Mouse (Mus musculus) hindbrain, embryonic 16.5 days (tissue): ENCODE data around the gene Morc1. TPM values are rescaled to one million over a fixed set of nuclear protein-coding genes. Genes with fewer than 3 reads are reported as not detected.

ENCODE experiments used
- ATAC-seq: fragments of 200-750 bp; cut with Nextera tagmentation; 2 replicates; pipeline ENCODE4 v1.8.0; 2017; ENCODE audit warnings: moderate TSS enrichment, moderate library complexity
- H3K27ac ChIP-seq: fragments of 300-500 bp; sonication (generic); 2 replicates; pipeline ENCODE4 v1.5.1; 2014; ENCODE audit warnings: low read depth, mild to moderate bottlenecking, control low read depth, low read length, moderate library complexity
- H3K27me3 ChIP-seq: fragments of 300-500 bp; sonication (generic); replicated peaks from 2 replicates; pipeline ENCODE4 v1.6.1; 2014; ENCODE audit warnings: low read length; ENCODE audit not compliant: control insufficient read depth, insufficient read depth
- H3K36me3 ChIP-seq: fragments of 300-500 bp; sonication (generic); 2 replicates; pipeline ENCODE4 v1.6.1; 2014; ENCODE audit warnings: mild to moderate bottlenecking, low read length, moderate library complexity, mixed read lengths; ENCODE audit not compliant: control insufficient read depth, insufficient read depth
- H3K4me1 ChIP-seq: fragments of 300-500 bp; sonication (generic); 2 replicates; pipeline ENCODE4 v1.6.1; 2014; ENCODE audit warnings: low read depth, low read length; ENCODE audit not compliant: control insufficient read depth, insufficient read depth
- H3K4me2 ChIP-seq: fragments of 300-500 bp; sonication (generic); 2 replicates; pipeline ENCODE4 v1.6.1; 2014; ENCODE audit warnings: mild to moderate bottlenecking, low read length, control low read depth, moderate library complexity
- H3K4me3 ChIP-seq: fragments of 300-500 bp; sonication (generic); 2 replicates; pipeline ENCODE4 v1.5.1; 2014; ENCODE audit warnings: mild to moderate bottlenecking, low read length, control low read depth, moderate library complexity
- H3K9ac ChIP-seq: fragments of 300-500 bp; sonication (generic); 2 replicates; pipeline ENCODE4 v1.6.1; 2014; ENCODE audit warnings: low read depth, mild to moderate bottlenecking, control low read depth, low read length, moderate library complexity
- H3K9me3 ChIP-seq: fragments of 300-500 bp; sonication (generic); 2 replicates; pipeline ENCODE4 v1.6.1; 2014; ENCODE audit warnings: mild to moderate bottlenecking, low read length, moderate library complexity; ENCODE audit not compliant: control insufficient read depth
- WGBS: fragments of 180-500 bp; shearing (Covaris S2); extraction: QIAGEN DNeasy Blood & Tissue Kit; methylation state at CpG from one replicate; pipeline ENCODE4 v1.1.7; 2014; 5-methylcytosine and 5-hydroxymethylcytosine counted together
- polyA plus RNA-seq: library from polyadenylated mRNA; unstranded; fragments of >200 nt; fragmentation: Nextera tagmentation; extraction: Ambion mirVana; gene quantifications from 2 replicates; pipeline ENCODE4 v1.2.1, GENCODE M21; 2015

The Morc1 gene
- polyA plus RNA-seq, 1 experiment from 2014 or later = 0.14 TPM

DNA sequence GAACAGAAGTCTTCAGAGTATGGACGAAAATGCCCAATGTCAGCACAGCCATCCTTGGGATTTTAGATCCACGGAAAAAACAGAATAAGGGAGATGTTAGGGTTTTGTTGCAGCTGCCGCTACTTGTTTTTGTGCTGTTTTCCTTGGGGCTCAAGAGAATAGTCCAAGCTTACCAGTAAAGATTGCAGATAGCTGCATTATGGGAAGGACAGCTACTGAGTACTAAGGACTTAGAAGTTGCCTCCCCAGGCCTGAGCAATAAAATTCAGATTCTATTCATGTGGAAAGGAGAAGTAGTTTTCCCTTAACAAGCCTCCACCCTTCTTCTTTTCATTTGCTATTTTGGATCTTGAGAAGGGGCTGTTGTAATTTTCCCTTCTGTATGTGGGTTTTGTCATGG is 177.2 kb downstream of the Morc1 start:
- Histone ChIP-seq H3K4me2 (no peak overlapping the region), H3K9me3 (no peaks in the 10 kb centered on the region), H3K36me3 (no peaks in the 10 kb centered on the region), H3K4me1 (no peaks in the 10 kb centered on the region), H3K9ac (no peak overlapping the region), H3K4me3 (no peak overlapping the region), H3K27me3 (no peaks in the 10 kb centered on the region), H3K27ac (no peak overlapping the region)
- ATAC-seq = no peak
- WGBS = 89% methylated on average over 3 of the region's 3 CpGs

DNA sequence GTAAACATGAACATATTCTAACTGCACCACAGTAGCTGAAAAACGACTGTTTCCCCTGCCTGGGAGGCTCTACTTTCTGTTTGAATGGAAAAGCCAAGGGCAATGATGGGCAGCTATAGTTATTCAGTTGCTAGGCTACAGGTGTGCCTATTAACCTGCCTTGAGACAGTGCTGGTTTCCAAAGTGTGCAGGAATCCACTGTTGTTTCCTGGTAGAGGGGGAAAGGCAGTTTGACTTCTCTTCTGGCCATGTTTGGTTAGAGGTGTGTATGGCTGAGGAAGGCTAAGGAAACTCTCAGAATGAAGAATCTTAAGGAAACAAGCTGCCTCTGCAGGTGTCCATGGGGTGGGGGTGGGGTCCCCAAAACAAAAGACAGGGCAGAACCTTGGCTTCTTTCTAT is 179.8 kb downstream of the Morc1 start:
- Histone ChIP-seq H3K27ac (no peak overlapping the region), H3K4me3 (no peak overlapping the region), H3K4me1 (no peaks in the 10 kb centered on the region), H3K36me3 (no peaks in the 10 kb centered on the region), H3K4me2 (no peak overlapping the region), H3K9me3 (no peaks in the 10 kb centered on the region), H3K27me3 (no peaks in the 10 kb centered on the region), H3K9ac (no peak overlapping the region)
- 74% methylated on average over 1 of the region's 1 CpGs for WGBS
- no peak for ATAC-seq

DNA sequence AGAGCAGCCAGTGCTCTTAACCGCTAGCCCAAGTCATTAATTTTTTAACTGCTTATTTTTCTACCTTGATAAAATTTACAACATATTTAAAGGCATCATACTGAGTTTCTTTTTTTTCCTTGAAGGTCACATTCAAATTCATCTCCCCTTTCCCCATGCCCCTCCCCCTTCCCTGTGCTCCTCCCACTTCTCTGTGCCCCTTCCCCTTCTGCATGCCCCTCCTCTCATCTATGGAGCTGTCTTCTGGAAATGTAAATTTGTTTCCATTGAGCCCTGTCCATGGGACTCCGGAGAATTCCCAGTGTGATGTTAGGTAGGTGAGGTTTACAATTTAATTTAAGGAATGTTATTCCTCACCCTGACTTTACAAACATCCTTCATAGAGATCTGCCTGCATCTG is 180.4 kb downstream of the Morc1 start:
- no peak overlapping the region for H3K4me2 ChIP-seq
- no peaks in the 10 kb centered on the region for H3K36me3 ChIP-seq
- H3K9ac ChIP-seq = no peak overlapping the region
- no peak for ATAC-seq
- no peak overlapping the region for H3K27ac ChIP-seq
- 96% methylated on average over 2 of the region's 2 CpGs for WGBS
- no peak overlapping the region for H3K4me3 ChIP-seq
- H3K27me3 ChIP-seq = no peaks in the 10 kb centered on the region
- H3K9me3 ChIP-seq = no peaks in the 10 kb centered on the region
- no peaks in the 10 kb centered on the region for H3K4me1 ChIP-seq

DNA sequence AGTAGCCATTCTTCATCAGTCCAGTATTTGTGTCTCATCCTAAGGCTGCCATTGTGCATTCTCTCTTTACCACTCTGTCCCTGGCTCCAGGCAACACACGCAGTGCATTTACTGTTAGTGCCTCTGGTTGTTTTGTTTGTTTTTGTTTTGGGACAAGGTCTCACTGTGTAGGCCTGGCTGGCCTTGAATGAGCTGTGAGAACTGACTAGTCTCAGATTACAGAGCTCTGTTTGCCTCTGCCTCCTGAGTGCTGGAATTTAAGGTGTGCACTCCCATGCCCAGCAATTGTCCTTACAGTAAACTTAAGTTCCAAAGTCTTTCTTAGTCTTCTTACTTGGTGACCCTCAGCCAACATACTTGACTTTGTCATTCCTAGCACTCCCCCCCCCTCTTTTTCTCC is 182.7 kb downstream of the Morc1 start:
- Histone ChIP-seq H3K27me3 (no peaks in the 10 kb centered on the region), H3K4me1 (no peaks in the 10 kb centered on the region), H3K4me2 (no peak overlapping the region), H3K27ac (no peak overlapping the region), H3K4me3 (no peak overlapping the region), H3K36me3 (no peaks in the 10 kb centered on the region), H3K9ac (no peak overlapping the region), H3K9me3 (no peaks in the 10 kb centered on the region)
- 43% methylated on average over 1 of the region's 1 CpGs for WGBS
- no peak for ATAC-seq

DNA sequence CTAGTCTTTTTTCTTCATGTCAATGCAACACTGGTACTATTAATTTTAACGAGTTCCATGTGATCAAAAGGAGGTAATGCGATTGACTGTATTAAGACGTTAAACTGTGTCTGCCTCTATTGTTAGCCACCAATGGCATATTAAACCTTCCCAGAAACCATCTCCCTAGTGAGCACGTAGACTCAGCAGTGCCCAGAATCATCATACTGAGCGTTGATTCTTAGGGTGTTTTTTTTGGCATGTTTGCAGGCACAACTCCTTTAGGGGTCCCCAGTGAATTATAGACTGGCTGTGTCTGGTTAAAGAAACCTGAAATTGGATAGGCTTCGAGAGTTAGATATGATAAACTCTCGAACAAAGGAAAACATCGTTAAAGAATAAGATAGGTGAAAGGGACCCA is 189.5 kb downstream of the Morc1 start:
- Histone ChIP-seq H3K27ac (no peak overlapping the region), H3K36me3 (no peaks in the 10 kb centered on the region), H3K27me3 (no peaks in the 10 kb centered on the region), H3K4me3 (no peak overlapping the region), H3K9ac (no peak overlapping the region), H3K9me3 (no peaks in the 10 kb centered on the region), H3K4me1 (no peaks in the 10 kb centered on the region), H3K4me2 (no peak overlapping the region)
- ATAC-seq = no peak
- WGBS = 51% methylated on average over 8 of the region's 8 CpGs

DNA sequence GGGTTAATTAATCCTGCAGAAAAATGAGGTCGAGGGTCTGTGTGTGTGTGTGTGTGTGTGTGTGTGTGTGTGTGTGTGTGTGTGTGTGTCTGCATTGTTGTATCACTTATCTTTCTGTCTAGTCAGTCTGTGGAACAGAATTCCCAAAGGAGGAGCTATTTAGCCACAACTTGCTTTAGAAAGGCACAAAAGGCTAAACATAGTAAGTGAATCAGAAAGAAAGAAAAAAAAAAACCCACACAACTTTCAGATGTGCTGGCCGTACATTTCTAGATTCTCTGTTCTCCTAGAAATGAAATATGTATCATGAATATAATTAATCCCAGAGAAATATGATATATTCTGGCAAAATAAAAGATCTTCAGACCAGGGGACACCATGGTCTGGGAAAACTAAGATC is 190.0 kb downstream of the Morc1 start:
- no peak for ATAC-seq
- 23% methylated on average over 2 of the region's 2 CpGs for WGBS

DNA sequence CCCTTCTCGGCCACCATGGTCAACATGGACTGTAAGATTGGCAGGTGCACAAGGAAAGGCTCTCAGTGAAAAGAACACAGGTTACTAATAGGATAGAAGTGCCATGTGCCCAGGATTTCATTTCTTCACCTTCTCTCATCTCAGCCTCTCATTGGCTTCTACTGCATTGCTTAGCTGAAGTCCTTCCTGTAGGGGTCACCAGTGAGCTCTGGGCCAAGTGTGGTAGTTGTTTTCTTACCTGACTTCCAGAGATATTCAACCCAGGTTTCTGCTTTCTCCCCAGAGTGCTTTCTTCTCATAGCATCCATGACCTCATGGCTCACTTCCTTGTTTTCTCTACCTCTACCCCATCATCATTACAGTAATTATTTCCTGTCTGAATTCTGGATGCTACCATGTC is 192.4 kb downstream of the Morc1 start:
- no peak for ATAC-seq
- WGBS = 83% methylated on average over 1 of the region's 1 CpGs

More for the DNA sequence above, 190.0 kb downstream of the Morc1 start:
- no peak overlapping the region for H3K4me2 ChIP-seq
- H3K27me3 ChIP-seq = no peaks in the 10 kb centered on the region
- no peaks in the 10 kb centered on the region for H3K9me3 ChIP-seq
- H3K4me3 ChIP-seq = no peak overlapping the region
- no peaks in the 10 kb centered on the region for H3K36me3 ChIP-seq
- no peak overlapping the region for H3K9ac ChIP-seq
- no peaks in the 10 kb centered on the region for H3K4me1 ChIP-seq
- no peak overlapping the region for H3K27ac ChIP-seq

DNA sequence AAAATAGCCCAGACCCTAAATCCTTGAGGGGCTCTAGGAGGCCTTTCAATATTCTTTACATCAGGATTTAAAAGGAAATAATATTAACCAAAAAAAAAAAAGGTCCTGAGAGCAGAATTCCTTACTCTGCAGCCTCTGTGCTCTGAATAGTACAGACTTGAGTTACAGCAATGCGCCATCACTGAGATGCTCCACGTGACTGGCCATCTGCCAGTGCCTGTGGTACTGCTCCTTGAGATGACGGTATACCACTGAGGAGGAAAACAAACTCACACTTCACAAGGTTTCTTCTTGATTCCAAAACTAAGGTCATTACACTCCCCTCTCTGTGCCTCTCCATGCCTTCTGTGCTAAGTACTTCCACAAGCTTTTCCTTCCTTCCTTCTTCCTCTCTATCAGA is 195.1 kb downstream of the Morc1 start:
- no peaks in the 10 kb centered on the region; the same call in 1 of the 2 replicates for H3K4me1 ChIP-seq
- H3K9me3 ChIP-seq = no peaks in the 10 kb centered on the region
- WGBS = 75% methylated on average over 3 of the region's 3 CpGs

More for the DNA sequence above, 192.4 kb downstream of the Morc1 start:
- H3K27ac ChIP-seq = no peak overlapping the region
- H3K27me3 ChIP-seq = no peaks in the 10 kb centered on the region
- H3K4me3 ChIP-seq = no peak overlapping the region
- H3K9me3 ChIP-seq = no peaks in the 10 kb centered on the region
- no peaks in the 10 kb centered on the region for H3K4me1 ChIP-seq
- no peak overlapping the region for H3K9ac ChIP-seq
- H3K4me2 ChIP-seq = no peak overlapping the region
- no peaks in the 10 kb centered on the region for H3K36me3 ChIP-seq

DNA sequence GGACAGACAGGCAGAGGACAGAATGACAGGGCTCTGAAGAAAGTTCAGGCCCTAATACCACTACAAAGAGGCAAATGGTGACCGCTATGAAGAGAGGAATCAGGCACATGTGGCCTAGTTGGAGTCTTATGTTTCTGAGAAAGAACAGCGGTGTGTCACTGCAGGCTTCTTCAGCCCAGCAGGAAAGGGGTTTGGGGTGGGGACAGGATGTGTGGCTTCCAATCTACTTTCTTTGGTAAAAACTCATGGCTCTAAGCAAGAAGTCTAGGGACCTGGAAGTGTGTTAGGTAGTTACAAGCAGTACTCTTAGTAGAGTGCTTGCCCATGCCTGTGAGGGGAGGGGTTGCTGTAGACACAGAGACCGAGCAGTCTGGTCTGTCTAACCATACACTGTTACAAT is 196.3 kb downstream of the Morc1 start:
- H3K9ac ChIP-seq = no peak overlapping the region
- H3K4me3 ChIP-seq = no peak overlapping the region
- H3K4me1 ChIP-seq = no peaks in the 10 kb centered on the region; the same call in 1 of the 2 replicates
- H3K9me3 ChIP-seq = no peaks in the 10 kb centered on the region
- no peak overlapping the region for H3K4me2 ChIP-seq
- WGBS = 89% methylated on average over 3 of the region's 3 CpGs
- H3K27ac ChIP-seq = no peak overlapping the region
- H3K36me3 ChIP-seq = no peaks in the 10 kb centered on the region
- no peaks in the 10 kb centered on the region for H3K27me3 ChIP-seq
- no peak for ATAC-seq

More for the DNA sequence above, 195.1 kb downstream of the Morc1 start:
- H3K36me3 ChIP-seq = no peaks in the 10 kb centered on the region
- H3K4me2 ChIP-seq = no peak overlapping the region
- no peak overlapping the region for H3K27ac ChIP-seq
- H3K4me3 ChIP-seq = no peak overlapping the region
- ATAC-seq = no peak; the same call in 1 of the 2 replicates
- H3K27me3 ChIP-seq = no peaks in the 10 kb centered on the region
- H3K9ac ChIP-seq = no peak overlapping the region

DNA sequence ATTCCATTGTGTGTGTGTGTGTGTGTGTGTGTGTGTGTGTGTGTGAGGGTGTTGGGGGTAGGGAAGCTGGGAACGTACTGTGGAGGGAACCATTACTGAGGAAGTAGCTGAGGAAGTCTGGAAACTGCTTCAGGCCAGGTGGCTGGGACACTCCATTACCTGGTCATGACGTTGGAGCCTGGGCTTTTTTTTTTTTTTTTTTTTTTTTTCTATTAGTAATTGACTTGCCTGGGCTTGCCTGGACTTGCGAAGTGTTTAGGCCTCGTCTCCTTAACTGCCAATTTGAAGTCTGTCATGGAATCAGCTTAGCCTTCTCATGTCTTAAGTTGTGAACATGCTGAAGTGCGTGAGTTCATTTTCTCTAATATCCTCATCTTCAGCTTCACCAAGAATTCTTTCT is 198.7 kb downstream of the Morc1 start:
- ATAC-seq = no peak
- WGBS = 79% methylated on average over 5 of the region's 5 CpGs

More for the DNA sequence above, 198.7 kb downstream of the Morc1 start:
- no peaks in the 10 kb centered on the region for H3K36me3 ChIP-seq
- H3K4me2 ChIP-seq = no peak overlapping the region
- H3K27me3 ChIP-seq = no peaks in the 10 kb centered on the region
- no peak overlapping the region for H3K27ac ChIP-seq
- H3K4me1 ChIP-seq = no peaks in the 10 kb centered on the region; the same call in 1 of the 2 replicates
- no peak overlapping the region for H3K9ac ChIP-seq
- no peaks in the 10 kb centered on the region for H3K9me3 ChIP-seq
- H3K4me3 ChIP-seq = no peak overlapping the region
